Mouse (Mus musculus) heart, embryonic 11.5 days (tissue): ENCODE data around the gene Ddit4l. TPM values are rescaled to one million over a fixed set of nuclear protein-coding genes. Genes with fewer than 3 reads are reported as not detected.
A peak's percentile ranks its signal among the peaks of the same experiment; 100 is the strongest.

ENCODE experiments used
- ATAC-seq: fragments of 200-750 bp; cut with Nextera tagmentation; replicated peaks from 2 replicates; pipeline ENCODE4 v1.8.0; 2017; ENCODE audit warnings: moderate library complexity; ENCODE audit not compliant: insufficient number of reproducible peaks, low FRiP score, low TSS enrichment
- H3K27ac ChIP-seq: fragments of 300-500 bp; sonication (generic); 2 replicates; pipeline ENCODE4 v1.5.1; 2014; ENCODE audit warnings: mild to moderate bottlenecking, low read depth, low read length
- H3K27me3 ChIP-seq: fragments of 300-500 bp; sonication (generic); 2 replicates; pipeline ENCODE4 v1.6.1; 2014; ENCODE audit warnings: mild to moderate bottlenecking, low read length, mixed read lengths; ENCODE audit not compliant: control insufficient read depth, insufficient read depth
- H3K36me3 ChIP-seq: fragments of 300-500 bp; sonication (generic); 2 replicates; pipeline ENCODE4 v1.6.1; 2014; ENCODE audit warnings: mild to moderate bottlenecking, low read length, moderate library complexity, mixed read lengths; ENCODE audit not compliant: control insufficient read depth, insufficient read depth
- H3K4me1 ChIP-seq: fragments of 300-500 bp; sonication (generic); 2 replicates; pipeline ENCODE4 v1.6.1; 2014; ENCODE audit warnings: low read length; ENCODE audit not compliant: control insufficient read depth, insufficient read depth
- H3K4me2 ChIP-seq: fragments of 300-500 bp; sonication (generic); 2 replicates; pipeline ENCODE4 v1.6.1; 2014; ENCODE audit warnings: mild to moderate bottlenecking, moderate library complexity
- H3K4me3 ChIP-seq: fragments of 300-500 bp; sonication (generic); 2 replicates; pipeline ENCODE4 v1.5.1; 2014; ENCODE audit warnings: low read depth, low read length
- H3K9ac ChIP-seq: fragments of 300-500 bp; sonication (generic); 2 replicates; pipeline ENCODE4 v1.6.1; 2014; ENCODE audit warnings: mild to moderate bottlenecking, low read depth, low read length, moderate library complexity
- H3K9me3 ChIP-seq: fragments of 300-500 bp; sonication (generic); replicated peaks from 2 replicates; pipeline ENCODE4 v1.6.1; 2016; ENCODE audit warnings: low read length; ENCODE audit not compliant: control insufficient read depth
- WGBS: fragments of 180-500 bp; shearing (Covaris S2); extraction: QIAGEN DNeasy Blood & Tissue Kit; methylation state at CpG from one replicate; pipeline ENCODE4 v1.1.7; 2014; ENCODE audit not compliant: insufficient replicate concordance; 5-methylcytosine and 5-hydroxymethylcytosine counted together
- polyA plus RNA-seq: library from polyadenylated mRNA; unstranded; fragments of >200 nt; fragmentation: Nextera tagmentation; extraction: Ambion mirVana; gene quantifications from 2 replicates; pipeline ENCODE4 v1.2.1, GENCODE M21; 2014

The Ddit4l gene
- polyA plus RNA-seq, 1 experiment from 2014 or later, result 7.4 TPM

DNA sequence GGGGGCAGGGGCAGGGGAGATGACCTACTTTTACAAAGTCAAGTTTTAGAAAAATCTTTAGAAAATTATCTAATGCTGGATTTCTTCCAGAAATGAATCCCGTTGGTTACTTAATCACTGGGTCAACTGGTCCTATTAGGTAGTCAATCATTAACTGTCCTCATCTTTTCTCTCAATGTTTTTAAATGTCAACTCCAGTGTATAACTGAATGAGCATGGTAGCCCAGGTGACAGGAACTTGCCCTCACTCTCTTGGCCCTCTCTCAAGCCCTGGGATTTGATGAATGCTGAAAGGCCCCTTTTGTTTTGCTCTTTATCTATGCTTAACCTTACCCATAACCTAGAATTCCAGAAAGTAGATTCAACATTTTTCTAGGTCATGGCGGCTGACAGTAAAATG, 9.4 kb upstream of the Ddit4l start:
- no peaks in the 10 kb centered on the region for H3K9me3 ChIP-seq
- no peak overlapping the region for H3K9ac ChIP-seq
- no peak for ATAC-seq

DNA sequence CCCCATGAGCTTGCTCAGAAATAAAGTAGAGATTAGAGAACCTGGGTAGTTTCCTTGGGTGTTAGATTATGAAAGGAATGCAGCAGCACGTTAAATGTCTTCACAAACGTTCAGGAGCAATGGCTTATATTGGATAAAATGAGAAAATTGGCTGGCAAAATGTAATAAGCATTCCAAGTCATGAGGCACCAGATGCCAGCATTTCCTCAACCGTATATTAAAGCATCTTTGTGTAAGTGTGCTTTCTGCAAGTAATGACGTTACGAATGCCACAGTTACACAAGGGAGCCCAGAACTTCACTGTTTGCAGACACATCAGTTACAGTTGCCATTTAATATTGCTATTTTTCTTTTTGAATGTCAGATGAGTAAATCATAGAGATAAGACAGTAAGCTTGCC, 872 bp upstream of the Ddit4l start:
- H3K4me3 ChIP-seq, result no peak overlapping the region
- no peak for ATAC-seq
- no peak overlapping the region for H3K9ac ChIP-seq
- no peak overlapping the region for H3K4me2 ChIP-seq
- no peaks in the 10 kb centered on the region for H3K9me3 ChIP-seq
- peaks cover 5% of the 10 kb centered on the region for H3K4me1 ChIP-seq
- H3K27me3 ChIP-seq, result no peaks in the 10 kb centered on the region
- WGBS, result 82% methylated on average over 5 of the region's 5 CpGs
- no peak overlapping the region for H3K27ac ChIP-seq
- H3K36me3 ChIP-seq, result no peaks in the 10 kb centered on the region

More for the DNA sequence above, 9.4 kb upstream of the Ddit4l start:
- WGBS, result 75% methylated on average over 2 of the region's 2 CpGs
- Histone ChIP-seq H3K27ac (no peak overlapping the region), H3K36me3 (no peaks in the 10 kb centered on the region), H3K4me1 (no peaks in the 10 kb centered on the region), H3K27me3 (no peaks in the 10 kb centered on the region), H3K4me2 (no peak overlapping the region), H3K4me3 (no peak overlapping the region)

DNA sequence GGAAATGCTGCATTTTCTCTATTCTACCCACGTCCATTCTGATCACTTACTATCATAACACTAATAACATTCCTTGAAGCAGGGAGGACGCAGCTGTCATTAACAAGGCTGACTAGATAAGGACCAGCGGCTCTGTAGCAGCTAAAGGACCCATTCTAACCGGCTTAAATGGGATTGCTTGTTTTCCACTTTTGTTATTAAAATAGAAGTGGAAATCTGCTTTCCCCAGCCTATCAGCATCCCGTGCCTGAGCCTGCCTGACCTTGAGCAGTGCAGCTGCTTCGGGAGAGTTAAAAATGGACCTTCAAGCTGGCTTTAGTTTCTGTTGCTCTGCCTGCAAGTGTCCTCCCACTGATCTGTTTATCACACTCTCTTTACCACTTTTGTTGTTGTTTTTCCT, 679 bp downstream of the Ddit4l start:
- Histone ChIP-seq H3K9ac (no peak overlapping the region), H3K4me1 (peaks cover 5% of the 10 kb centered on the region), H3K9me3 (no peaks in the 10 kb centered on the region), H3K36me3 (no peaks in the 10 kb centered on the region), H3K27ac (no peak overlapping the region), H3K4me3 (no peak overlapping the region), H3K4me2 (peak overlapping the region; percentile 24), H3K27me3 (no peaks in the 10 kb centered on the region)
- no peak for ATAC-seq
- 20% methylated on average over 6 of the region's 6 CpGs for WGBS

DNA sequence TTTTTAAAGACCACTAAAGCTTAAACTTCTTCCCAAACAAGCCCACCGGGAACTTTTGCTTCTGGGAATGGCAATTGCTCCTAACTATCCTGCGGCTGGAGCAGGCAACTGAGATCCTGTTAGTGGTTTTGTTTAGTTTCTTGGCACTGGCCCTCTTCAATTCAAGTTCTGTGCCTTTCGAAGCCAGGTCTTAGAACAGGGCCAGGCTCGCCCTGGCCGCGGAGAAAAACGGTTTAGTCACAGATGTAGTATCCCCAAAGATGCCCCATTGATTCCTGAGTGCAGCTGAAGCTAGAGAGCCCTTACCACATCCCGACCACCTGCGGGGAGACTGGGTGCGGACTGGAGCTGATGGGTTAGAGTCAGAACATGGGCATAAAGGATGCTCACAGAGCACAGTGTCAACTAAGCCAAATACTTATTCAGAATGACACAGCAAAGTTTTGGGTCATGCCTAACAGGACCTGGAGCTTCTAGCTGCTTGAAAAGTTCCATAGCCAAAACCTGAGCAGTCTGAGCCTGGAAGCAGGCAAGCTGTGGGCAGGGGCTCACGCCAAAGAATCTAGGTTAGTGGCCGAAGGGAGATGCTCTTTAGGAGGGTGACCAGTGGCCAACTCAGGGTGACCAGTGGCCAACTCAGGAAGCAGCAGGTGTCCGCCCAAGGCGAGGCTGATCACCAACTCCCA, 1.6 kb downstream of the Ddit4l start:
- WGBS, result 34% methylated on average over 14 of the region's 14 CpGs
- peaks cover 5% of the 10 kb centered on the region for H3K4me1 ChIP-seq
- no peaks in the 10 kb centered on the region for H3K27me3 ChIP-seq
- no peak overlapping the region for H3K27ac ChIP-seq
- no peak for ATAC-seq
- no peaks in the 10 kb centered on the region for H3K36me3 ChIP-seq
- H3K9ac ChIP-seq, result no peak overlapping the region
- peak overlapping the region; percentile 63 for H3K4me3 ChIP-seq
- H3K9me3 ChIP-seq, result no peaks in the 10 kb centered on the region
- peak overlapping the region; percentile 96 for H3K4me2 ChIP-seq

DNA sequence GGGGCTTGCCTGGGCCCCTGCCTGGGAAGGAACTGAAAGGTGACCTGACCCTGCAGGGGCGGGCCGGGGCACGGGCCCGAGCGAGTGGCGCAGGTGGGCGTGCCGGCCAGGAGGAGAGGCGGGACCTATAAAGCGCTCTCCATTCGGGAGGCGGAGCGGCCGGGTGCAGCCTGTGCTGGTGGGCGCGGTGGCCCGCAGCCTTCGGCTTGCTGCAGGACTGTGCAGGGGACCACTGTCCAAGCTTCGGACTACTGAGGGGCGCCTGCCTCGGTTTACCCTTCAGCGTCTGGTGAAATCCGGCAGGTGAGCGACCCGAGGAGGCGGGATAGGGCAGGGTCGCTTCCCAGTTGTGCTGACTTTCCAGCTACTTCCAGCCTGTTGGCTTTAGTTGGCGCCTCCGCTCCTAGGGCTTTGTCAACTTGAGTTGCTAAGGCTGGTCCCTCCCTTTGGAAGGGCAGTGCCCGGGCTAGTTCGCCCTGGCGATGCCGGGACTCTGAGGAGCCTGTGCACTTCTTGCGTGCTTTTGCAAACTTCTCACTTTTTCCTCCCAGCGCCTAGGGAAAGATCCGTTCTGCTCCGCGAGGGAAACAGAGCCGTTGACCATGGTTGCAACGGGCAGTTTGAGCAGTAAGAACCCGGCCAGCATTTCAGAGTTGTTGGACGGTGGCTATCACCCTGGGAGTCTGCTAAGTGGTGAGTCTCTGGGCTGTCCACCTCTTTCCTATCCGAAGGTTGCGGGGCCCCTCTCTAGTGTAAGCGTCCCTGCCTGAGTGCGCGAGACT, 2.4 kb downstream of the Ddit4l start:
- ATAC-seq, result peak; percentile 88
- peak overlapping the region; percentile 96 for H3K4me2 ChIP-seq
- H3K9ac ChIP-seq, result peak overlapping the region; percentile 70
- H3K27me3 ChIP-seq, result no peaks in the 10 kb centered on the region
- H3K9me3 ChIP-seq, result no peaks in the 10 kb centered on the region
- no peak overlapping the region for H3K27ac ChIP-seq
- peak overlapping the region; percentile 63 for H3K4me3 ChIP-seq
- under 1% methylated on average over 44 of the region's 47 CpGs for WGBS
- H3K36me3 ChIP-seq, result no peaks in the 10 kb centered on the region
- H3K4me1 ChIP-seq, result peaks cover 5% of the 10 kb centered on the region

DNA sequence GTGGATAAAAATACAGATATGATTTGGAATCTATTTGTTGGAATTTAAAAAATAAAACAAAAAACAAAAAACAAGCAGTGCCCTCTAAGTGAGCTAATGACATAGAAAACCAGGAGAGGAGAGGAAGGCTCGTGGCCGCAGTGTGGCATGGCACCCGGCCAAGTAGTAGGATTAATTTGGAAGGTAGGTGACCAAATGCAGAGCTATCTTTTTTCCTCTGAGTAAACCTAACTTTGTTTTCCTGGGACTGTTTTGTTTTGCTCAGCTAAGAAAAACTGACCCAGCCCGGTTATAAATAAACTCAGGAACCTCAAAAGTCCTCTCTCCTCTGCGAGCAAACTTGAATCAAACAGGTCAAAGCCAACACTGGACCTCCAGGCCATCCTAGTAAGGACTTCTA, 3.6 kb downstream of the Ddit4l start:
- Histone ChIP-seq H3K4me1 (peaks cover 5% of the 10 kb centered on the region), H3K27ac (no peak overlapping the region), H3K4me2 (no peak overlapping the region), H3K4me3 (no peak overlapping the region), H3K27me3 (no peaks in the 10 kb centered on the region), H3K9me3 (no peaks in the 10 kb centered on the region), H3K36me3 (no peaks in the 10 kb centered on the region), H3K9ac (no peak overlapping the region)
- WGBS, result 74% methylated on average over 5 of the region's 5 CpGs
- no peak for ATAC-seq

DNA sequence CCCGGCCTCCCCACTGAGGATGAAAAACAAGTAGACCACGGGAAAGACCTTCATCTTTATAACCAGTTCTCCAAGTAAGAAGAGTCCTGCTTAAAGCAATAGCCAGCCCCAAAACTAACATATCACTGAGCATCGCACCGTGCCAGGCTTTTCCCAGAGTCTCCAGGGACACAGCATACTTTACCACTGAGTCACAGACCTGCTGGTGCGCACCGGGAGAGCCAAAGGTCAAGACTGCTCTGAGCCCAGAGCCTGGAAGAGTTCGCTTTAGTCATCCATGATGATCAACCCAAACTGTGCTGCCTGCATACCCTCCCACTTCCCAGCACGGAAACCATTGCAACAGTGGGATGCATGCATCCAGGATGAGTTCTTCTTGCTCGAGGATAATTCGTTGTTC, 12.3 kb downstream of the Ddit4l start:
- no peak for ATAC-seq
- WGBS, result 80% methylated on average over 10 of the region's 10 CpGs
- no peak overlapping the region for H3K27ac ChIP-seq
- H3K9me3 ChIP-seq, result no peaks in the 10 kb centered on the region
- no peaks in the 10 kb centered on the region for H3K36me3 ChIP-seq
- H3K4me2 ChIP-seq, result no peak overlapping the region
- no peaks in the 10 kb centered on the region for H3K4me1 ChIP-seq
- no peaks in the 10 kb centered on the region for H3K27me3 ChIP-seq
- H3K4me3 ChIP-seq, result no peak overlapping the region
- H3K9ac ChIP-seq, result no peak overlapping the region

DNA sequence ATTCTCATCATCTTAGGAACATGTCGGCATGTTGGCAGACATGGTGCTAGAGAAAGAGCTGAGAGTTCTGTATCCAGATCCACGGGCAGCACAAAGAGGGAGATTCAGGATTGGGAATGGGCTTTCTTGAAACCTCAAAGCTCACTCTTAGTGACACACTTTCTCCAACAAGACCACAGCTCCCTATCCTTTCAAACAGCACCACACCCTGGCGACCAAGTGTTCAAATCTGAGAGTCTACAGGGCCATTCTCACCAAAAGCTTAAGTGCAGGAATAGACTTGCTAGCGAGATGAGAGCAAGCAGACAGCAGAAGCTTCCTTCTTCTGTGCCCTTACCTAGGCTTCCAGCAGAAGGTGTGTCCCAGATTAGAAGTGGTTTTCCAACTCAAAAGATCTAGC, 15.2 kb downstream of the Ddit4l start:
- H3K9me3 ChIP-seq, result no peaks in the 10 kb centered on the region
- no peak overlapping the region for H3K4me2 ChIP-seq
- no peaks in the 10 kb centered on the region for H3K4me1 ChIP-seq
- H3K27me3 ChIP-seq, result no peaks in the 10 kb centered on the region
- WGBS, result 76% methylated on average over 4 of the region's 4 CpGs
- no peak overlapping the region for H3K9ac ChIP-seq
- no peak for ATAC-seq
- H3K4me3 ChIP-seq, result no peak overlapping the region
- no peak overlapping the region for H3K27ac ChIP-seq
- H3K36me3 ChIP-seq, result no peaks in the 10 kb centered on the region

DNA sequence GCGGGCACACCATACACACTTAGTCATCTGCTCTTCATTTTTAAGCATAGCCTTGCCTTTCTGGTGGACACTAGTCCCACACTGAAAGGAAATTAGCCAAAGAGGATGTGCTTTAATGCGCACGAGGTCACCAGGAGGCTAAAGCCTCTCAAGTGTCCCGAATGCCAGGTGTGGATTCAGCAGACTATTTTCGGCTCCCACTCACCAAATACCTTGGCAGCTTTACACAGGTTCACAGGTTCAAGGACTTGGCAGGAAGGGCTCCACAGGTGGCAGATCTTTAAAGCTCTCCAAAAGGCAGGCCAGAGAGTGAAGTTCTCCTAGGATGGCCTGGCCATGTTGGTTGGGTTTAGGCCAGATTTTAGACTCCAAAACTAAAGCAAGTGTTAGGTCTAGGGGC, 19.8 kb downstream of the Ddit4l start:
- Histone ChIP-seq H3K4me2 (no peak overlapping the region), H3K27me3 (no peaks in the 10 kb centered on the region), H3K4me3 (no peak overlapping the region), H3K4me1 (no peaks in the 10 kb centered on the region), H3K9me3 (no peaks in the 10 kb centered on the region), H3K36me3 (no peaks in the 10 kb centered on the region), H3K9ac (no peak overlapping the region), H3K27ac (no peak overlapping the region)
- no peak for ATAC-seq
- WGBS, result 84% methylated on average over 5 of the region's 5 CpGs
